Mouse (Mus musculus) liver, embryonic 14.5 days (tissue): ENCODE results near the gene Zfp106.

Experiments used
- CTCF ChIP-seq: IDR thresholded peaks from 2 replicates; pipeline ENCODE4 v1.5.1; 2016; ENCODE audit warnings: antibody characterized with exemption, low read depth, control low read depth
- EP300 ChIP-seq: IDR thresholded peaks from 2 replicates; pipeline ENCODE4 v1.6.1; 2016; ENCODE audit warnings: antibody characterized with exemption, low read depth

GRCm38 (mm10) chr2:120464091-120464490, 99.6 kb downstream of the Zfp106 start:
- TF ChIP-seq CTCF (no peak), EP300 (no peak)
